Mouse (Mus musculus) ES-E14 (cell line): ENCODE results near the gene Slc5a1.

Experiments
- CHD2 ChIP-seq: IDR thresholded peaks from 2 replicates; pipeline ENCODE4 v1.6.1; 2014; ENCODE audit warnings: mild to moderate bottlenecking, low read depth, low read length, inconsistent platforms
- MAFK ChIP-seq: IDR thresholded peaks from 2 replicates; pipeline ENCODE4 v1.6.1; 2014; ENCODE audit warnings: mild to moderate bottlenecking, low read depth, low read length, inconsistent platforms; ENCODE audit not compliant: insufficient read depth

- TF ChIP-seq CHD2 (no peak), MAFK (no peak)
Measured at GRCm38 (mm10) chr5:33123658-33124057, 19.6 kb downstream of the Slc5a1 start.
